Comparison of ENCODE assay signal across 8 mouse cellular contexts in genomic region chr11:101230526-101230925, GRCm38 (mm10). TPM values are rescaled to one million over a fixed set of nuclear protein-coding genes. Genes with fewer than 3 reads are reported as not detected.
DNase-seq lines count a peak whose midpoint lies in the region; ATAC-seq and TF ChIP-seq lines count a peak whose summit lies in the region.

No protein-coding gene starts in this region.

- WGBS in spleen, adult 2 months, result 84% methylated on average over 5 of the region's 5 CpGs
- 21% methylated on average over 5 of the region's 5 CpGs for WGBS in limb, embryonic 13.5 days
- 24% methylated on average over 5 of the region's 5 CpGs for WGBS in stomach, postnatal 0 days

- peak overlapping the region; percentile 67 for H3K4me3 ChIP-seq in gastrocnemius, adult 2 months
- H3K4me3 ChIP-seq in spleen, adult 2 months (ENCODE audit: extremely low read depth, insufficient read depth, insufficient read length), result no peak overlapping the region
- no peak overlapping the region for H3K4me3 ChIP-seq in limb, embryonic 13.5 days
- H3K4me3 ChIP-seq in stomach, postnatal 0 days (ENCODE audit: low read depth, low read length), result no peak overlapping the region

- H3K4me2 ChIP-seq in limb, embryonic 13.5 days (replicated peaks), result peak overlapping the region; percentile 48
- peak overlapping the region; percentile 55; the same call in 1 of the 2 replicates for H3K4me2 ChIP-seq in stomach, postnatal 0 days (replicated peaks; ENCODE audit: low read depth)

- TF ChIP-seq CTCF in gastrocnemius, adult 2 months (IDR thresholded peaks at IDR 0.05), result no peak
- no peak for TF ChIP-seq CTCF in spleen, adult 2 months (IDR thresholded peaks at IDR 0.05; ENCODE audit: extremely low read depth, insufficient read depth, insufficient read length, insufficient replicate concordance)
- no peak for TF ChIP-seq CTCF in stomach, postnatal 0 days (IDR thresholded peaks at IDR 0.05; ENCODE audit: low read depth)

- intact Hi-C loops in gastrocnemius, adult 2 months (cut with DNase I), result no loop called here

- TF ChIP-seq POLR2A in spleen, adult 2 months (IDR thresholded peaks at IDR 0.05; ENCODE audit: low read depth, low read length), result no peak

- H3K27me3 ChIP-seq in spleen, adult 2 months (ENCODE audit: control insufficient read depth, insufficient read depth, low read length), result no peaks in the 10 kb centered on the region
- H3K27me3 ChIP-seq in limb, embryonic 13.5 days, result no peaks in the 10 kb centered on the region
- no peaks in the 10 kb centered on the region for H3K27me3 ChIP-seq in stomach, postnatal 0 days (ENCODE audit: control insufficient read depth, insufficient read depth, low read length)

- no peak for DNase-seq in gastrocnemius, adult 2 months
- no peak for DNase-seq in gastrocnemius, postnatal 4 days (ENCODE audit: low spot score in 2 of 2)
- DNase-seq in spleen, adult 2 months (ENCODE audit: low read depth in 1 of 2, low spot score in 2 of 2), result no peak
- no peak for DNase-seq in spleen, adult 12 weeks (ENCODE audit: low spot score)
- no peak for DNase-seq in stomach, postnatal 0 days (ENCODE audit: low spot score)
- DNase-seq in thymus, postnatal 36 days, result no peak
- no peak for DNase-seq in left cerebral cortex, adult 18-20 months (ENCODE audit: low spot score in 2 of 2)

- H3K9ac ChIP-seq in limb, embryonic 13.5 days, result no peak overlapping the region
- H3K9ac ChIP-seq in stomach, postnatal 0 days (ENCODE audit: low read length), result 0 out of 2 replicates have a peak overlapping the region, but pooled peaks have one; percentile 52

- peak overlapping the region; percentile 90 for H3K27ac ChIP-seq in gastrocnemius, adult 2 months
- peak overlapping the region; percentile 52 for H3K27ac ChIP-seq in spleen, adult 2 months (ENCODE audit: insufficient read depth, low read length)
- H3K27ac ChIP-seq in limb, embryonic 13.5 days, result peak overlapping the region; percentile 55
- peak overlapping the region; percentile 92 for H3K27ac ChIP-seq in stomach, postnatal 0 days (replicated peaks)

- ATAC-seq in limb, embryonic 13.5 days (ENCODE audit: low FRiP score, low read depth), result no peak
- no peak for ATAC-seq in stomach, postnatal 0 days (ENCODE audit: low FRiP score, low TSS enrichment)

- H3K9me3 ChIP-seq in limb, embryonic 13.5 days, result no peaks in the 10 kb centered on the region
- H3K9me3 ChIP-seq in stomach, postnatal 0 days (ENCODE audit: control insufficient read depth, low read length), result no peaks in the 10 kb centered on the region

- TF ChIP-seq EP300 in stomach, postnatal 0 days (optimal IDR thresholded peaks at IDR 0.05), result no peak

- peaks cover 3% of the 10 kb centered on the region; the same call in 1 of the 2 replicates for H3K4me1 ChIP-seq in spleen, adult 2 months (ENCODE audit: control insufficient read depth, insufficient read depth, insufficient read length)
- peaks cover 31% of the 10 kb centered on the region for H3K4me1 ChIP-seq in limb, embryonic 13.5 days
- no peaks in the 10 kb centered on the region; the same call in 1 of the 2 replicates for H3K4me1 ChIP-seq in stomach, postnatal 0 days (replicated peaks; ENCODE audit: control insufficient read depth, insufficient read depth)

- no peaks in the 10 kb centered on the region for H3K36me3 ChIP-seq in spleen, adult 2 months (ENCODE audit: control insufficient read depth, insufficient read depth, low read length)
- no peaks in the 10 kb centered on the region for H3K36me3 ChIP-seq in limb, embryonic 13.5 days
- no peaks in the 10 kb centered on the region for H3K36me3 ChIP-seq in stomach, postnatal 0 days (ENCODE audit: control insufficient read depth, insufficient read depth, low read length)

RNA-seq across cellular contexts. Expression of gene Ezh1, which starts 4.3 kb away (rescaled TPM):
- total RNA-seq in gastrocnemius, adult 2 months (2021), result 10 to 100 TPM; 25.9 to 26.3 TPM
- total RNA-seq in gastrocnemius, postnatal 4 days (2021), result 10 to 100 TPM; 19.3 to 24.6 TPM
- polyA plus RNA-seq in spleen, adult 2 months (2012; rRNA removed), result 28.3 and 30.9 TPM in 2 replicates
- 14.6 and 17.5 TPM in 2 replicates for polyA plus RNA-seq in limb, embryonic 13.5 days (2015; fragmentation: Nextera tagmentation; extraction: Ambion mirVana)
- 8.1 and 9.4 TPM in 2 replicates for polyA plus RNA-seq in stomach, postnatal 0 days (2015; fragmentation: Nextera tagmentation; extraction: Ambion mirVana)
- total RNA-seq in left cerebral cortex, adult 18-20 months (2021), result 10 to 100 TPM; 55.7 to 62.7 TPM

RNA-seq across cellular contexts. Expression of gene Ramp2, which starts 15.3 kb away (rescaled TPM):
- total RNA-seq in gastrocnemius, adult 2 months (2021), result 10 to 100 TPM; 34.8 to 37.0 TPM
- 10 to 100 TPM; 82.6 to 85.8 TPM for total RNA-seq in gastrocnemius, postnatal 4 days (2021)
- 47.6 and 59.7 TPM in 2 replicates for polyA plus RNA-seq in spleen, adult 2 months (2012; rRNA removed)
- 72.9 and 74.7 TPM in 2 replicates for polyA plus RNA-seq in limb, embryonic 13.5 days (2015; fragmentation: Nextera tagmentation; extraction: Ambion mirVana)
- polyA plus RNA-seq in stomach, postnatal 0 days (2015; fragmentation: Nextera tagmentation; extraction: Ambion mirVana), result 62.3 and 64.9 TPM in 2 replicates
- 10 to 100 TPM; 31.4 to 37.8 TPM for total RNA-seq in left cerebral cortex, adult 18-20 months (2021)

RNA-seq across cellular contexts. Expression of gene Vps25, which starts 23.0 kb away (rescaled TPM):
- 10 to 100 TPM; 40.2 to 53.4 TPM for total RNA-seq in gastrocnemius, adult 2 months (2021)
- 10 to 100 TPM; 48.6 to 48.8 TPM for total RNA-seq in gastrocnemius, postnatal 4 days (2021)
- polyA plus RNA-seq in spleen, adult 2 months (2012; rRNA removed), result 56.3 and 62.2 TPM in 2 replicates
- 104 and 109 TPM in 2 replicates for polyA plus RNA-seq in limb, embryonic 13.5 days (2015; fragmentation: Nextera tagmentation; extraction: Ambion mirVana)
- polyA plus RNA-seq in stomach, postnatal 0 days (2015; fragmentation: Nextera tagmentation; extraction: Ambion mirVana), result 141 and 157 TPM in 2 replicates
- 10 to 100 TPM; 56.8 to 65.8 TPM for total RNA-seq in left cerebral cortex, adult 18-20 months (2021)

RNA-seq across cellular contexts. Expression of gene Wnk4, which starts 29.8 kb away (rescaled TPM):
- under 1 TPM; 0.08 to 0.22 TPM for total RNA-seq in gastrocnemius, adult 2 months (2021)
- 1 to 10 TPM in 1 of 2 experiments, under 1 TPM in 1; 0.83 to 1.7 TPM for total RNA-seq in gastrocnemius, postnatal 4 days (2021)
- polyA plus RNA-seq in spleen, adult 2 months (2012; rRNA removed), result 1.9 and 2.2 TPM in 2 replicates
- polyA plus RNA-seq in limb, embryonic 13.5 days (2015; fragmentation: Nextera tagmentation; extraction: Ambion mirVana), result 8.5 and 10.2 TPM in 2 replicates
- polyA plus RNA-seq in stomach, postnatal 0 days (2015; fragmentation: Nextera tagmentation; extraction: Ambion mirVana), result 15.9 and 18.4 TPM in 2 replicates
- total RNA-seq in left cerebral cortex, adult 18-20 months (2021), result 1 to 10 TPM; 7.0 to 8.8 TPM

RNA-seq across cellular contexts. Expression of gene Cntd1, which starts 48.3 kb away (rescaled TPM):
- total RNA-seq in gastrocnemius, adult 2 months (2021), result under 1 TPM; 0.20 to 0.36 TPM
- total RNA-seq in gastrocnemius, postnatal 4 days (2021), result under 1 TPM; 0.32 to 0.39 TPM
- 0.06 and 0.19 TPM in 2 replicates for polyA plus RNA-seq in spleen, adult 2 months (2012; rRNA removed)
- 1.7 and 1.9 TPM in 2 replicates for polyA plus RNA-seq in limb, embryonic 13.5 days (2015; fragmentation: Nextera tagmentation; extraction: Ambion mirVana)
- polyA plus RNA-seq in stomach, postnatal 0 days (2015; fragmentation: Nextera tagmentation; extraction: Ambion mirVana), result 0.30 and 0.33 TPM in 2 replicates
- total RNA-seq in left cerebral cortex, adult 18-20 months (2021), result under 1 TPM; 0.46 to 0.56 TPM
